29 mouse cellular contexts compared by ENCODE assay signal in genomic region chr8:65064071-65064470, GRCm38 (mm10). TPM values are rescaled to one million over a fixed set of nuclear protein-coding genes. Genes with fewer than 3 reads are reported as not detected.
A peak's percentile ranks its signal among the peaks of the same experiment; 100 is the strongest.
DNase-seq lines count a peak whose midpoint lies in the region; ATAC-seq and TF ChIP-seq lines count a peak whose summit lies in the region.
"Had no signal": no experiment of that assay in that cellular context is flagged by ENCODE, and none has a peak within 500 bp of the region (broad histone marks: within the 10 kb centered on the region; RNA-seq: fewer than 3 reads in every experiment).

No protein-coding gene starts in this region.

- WGBS in kidney, embryonic 14.5 days = 37% methylated on average over 2 of the region's 2 CpGs

- no peaks in the 10 kb centered on the region for H3K4me1 ChIP-seq in kidney, embryonic 14.5 days (ENCODE audit: control insufficient read depth, insufficient read depth, low read length)
- H3K4me1 ChIP-seq in ES-E14 (ENCODE audit: control insufficient read depth in 2 of 2, insufficient read depth in 2 of 2, low read length in 2 of 2, poor library complexity in 1 of 2) = peaks cover 7 to 23% of the 10 kb centered on the region in 2 experiments; a peak in 3 of 4 replicates
- H3K4me1 ChIP-seq: embryonic facial prominence, embryonic 13.5 days; embryonic facial prominence, embryonic 15.5 days had no signal

- H3K4me2 ChIP-seq in kidney, embryonic 14.5 days (replicated peaks; ENCODE audit: low read depth, low read length) = no peak overlapping the region
- H3K4me2 ChIP-seq: embryonic facial prominence, embryonic 13.5 days; embryonic facial prominence, embryonic 15.5 days; forebrain, embryonic 12.5 days had no signal

- DNase-seq in kidney, postnatal 14 days = no peak
- DNase-seq in ES-E14 (ENCODE audit: low read depth, low spot score) (peak; percentile 41), ZHBTc4 (ENCODE audit: low read depth, low spot score) (peak; percentile 78)
- DNase-seq in retina, postnatal 1 day = no peak
- no peak for DNase-seq in yolk sac, embryonic 10.5 days (ENCODE audit: low spot score)
- DNase-seq: adrenal gland, adult 2 months; adrenal gland, postnatal 10 days; adrenal gland, postnatal 25 days; cerebellum, adult 11 months; cerebellum, adult 18-20 months; cerebellum, adult 8-10 months; cerebellum, adult 9-11 months; cerebellum, postnatal 14 days; cerebellum, postnatal 36 days; embryo, embryonic 11 days had no signal

- peak; percentile 24; the same call in 1 of the 2 replicates for ATAC-seq in kidney, embryonic 14.5 days (ENCODE audit: low FRiP score, low TSS enrichment)
- ATAC-seq: forebrain, embryonic 14.5 days; forebrain, embryonic 16.5 days had no signal

- no peak overlapping the region for H3K4me3 ChIP-seq in kidney, embryonic 14.5 days (ENCODE audit: low read length)
- no peak overlapping the region for H3K4me3 ChIP-seq in ES-E14 (ENCODE audit: insufficient read depth in 1 of 2, low read depth in 1 of 2, low read length in 2 of 2, poor library complexity in 1 of 2, severe bottlenecking in 1 of 2)
- H3K4me3 ChIP-seq: embryonic facial prominence, embryonic 13.5 days; embryonic facial prominence, embryonic 15.5 days; erythroblast, embryonic 14.5 days; forebrain, embryonic 10.5 days; forebrain, embryonic 12.5 days had no signal

- H3K9ac ChIP-seq in kidney, embryonic 14.5 days (ENCODE audit: low read depth, low read length) = no peak overlapping the region
- no peak overlapping the region for H3K9ac ChIP-seq in ES-E14 (ENCODE audit: insufficient read depth, low read depth, low read length, poor library complexity, severe bottlenecking)
- H3K9ac ChIP-seq: embryonic facial prominence, embryonic 13.5 days; embryonic facial prominence, embryonic 15.5 days; forebrain, embryonic 12.5 days had no signal

- no peak overlapping the region for H3K27ac ChIP-seq in kidney, embryonic 14.5 days (ENCODE audit: low read depth, low read length)
- no peak overlapping the region for H3K27ac ChIP-seq in ES-E14 (ENCODE audit: insufficient read depth, low read depth, low read length, poor library complexity, severe bottlenecking)
- H3K27ac ChIP-seq: embryonic facial prominence, embryonic 13.5 days; embryonic facial prominence, embryonic 15.5 days; forebrain, embryonic 10.5 days; forebrain, embryonic 12.5 days had no signal

- in situ Hi-C loops in ES-E14 (cut with MboI; ENCODE audit: low sequenced_read_pairs in 2 of 2, unreplicated experiment in 2 of 2) = no loop called here

- no peaks in the 10 kb centered on the region for H3K36me3 ChIP-seq in kidney, embryonic 14.5 days (ENCODE audit: control insufficient read depth, insufficient read depth, low read length)
- no peaks in the 10 kb centered on the region for H3K36me3 ChIP-seq in ES-E14 (ENCODE audit: control insufficient read depth, insufficient read depth, low read length, poor library complexity, severe bottlenecking)
- H3K36me3 ChIP-seq: embryonic facial prominence, embryonic 13.5 days; embryonic facial prominence, embryonic 15.5 days; forebrain, embryonic 10.5 days; forebrain, embryonic 12.5 days had no signal

- H3K27me3 ChIP-seq in kidney, embryonic 14.5 days (ENCODE audit: control insufficient read depth, insufficient read depth, low read length) = no peaks in the 10 kb centered on the region
- H3K27me3 ChIP-seq: embryonic facial prominence, embryonic 13.5 days; embryonic facial prominence, embryonic 15.5 days; forebrain, embryonic 12.5 days had no signal

- H3K9me3 ChIP-seq in kidney, embryonic 14.5 days (ENCODE audit: control insufficient read depth, low read length) = no peaks in the 10 kb centered on the region
- no peaks in the 10 kb centered on the region for H3K9me3 ChIP-seq in ES-E14 (ENCODE audit: control insufficient read depth, insufficient read depth, low read depth, low read length)
- H3K9me3 ChIP-seq: embryonic facial prominence, embryonic 15.5 days; forebrain, embryonic 10.5 days; forebrain, embryonic 12.5 days had no signal

TF ChIP-seq in ES-E14, 5 proteins besides CTCF, POLR2A, EP300 and RAD21:
- TF ChIP-seq CHD2 (IDR thresholded peaks at IDR 0.05; ENCODE audit: low read depth, low read length) (0 out of 2 replicates have a peak, but pooled peaks have one; percentile 26), MAFK (IDR thresholded peaks at IDR 0.05; ENCODE audit: insufficient read depth, low read depth, low read length) (no peak), ZNF384 (IDR thresholded peaks at IDR 0.05; ENCODE audit: low read depth, low read length) (no peak)
TF ChIP-seq in ES-E14: peak in this region for 1.

RNA-seq across cellular contexts. Expression of gene Gm10663, which starts 10.8 kb away (rescaled TPM):
- not detected in 2 replicates for polyA plus RNA-seq in kidney, embryonic 14.5 days (2014; fragmentation: Nextera tagmentation; extraction: Ambion mirVana)
- not detected in 2 replicates for total RNA-seq in ES-E14 (2012; rRNA removed)
- total RNA-seq: adrenal gland, adult 2 months; adrenal gland, postnatal 10 days; adrenal gland, postnatal 25 days; adrenal gland, postnatal 4 days; common myeloid progenitor, adult 5-6 weeks; MEL had no signal
- polyA plus RNA-seq: adrenal gland, adult 2 months; brain, embryonic 14.5 days; C2C12; embryonic facial prominence, embryonic 11.5 days; embryonic facial prominence, embryonic 13.5 days; embryonic facial prominence, embryonic 15.5 days; erythroblast, embryonic 14.5 days; forebrain, embryonic 10.5 days; forebrain, embryonic 12.5 days; forebrain, embryonic 14.5 days; forebrain, embryonic 16.5 days had no signal

RNA-seq across cellular contexts. Expression of gene Apela, which starts 26.9 kb away (rescaled TPM):
- polyA plus RNA-seq in kidney, embryonic 14.5 days (2014; fragmentation: Nextera tagmentation; extraction: Ambion mirVana) = 11.3 and 13.5 TPM in 2 replicates
- 12.7 and 22.8 TPM in 2 replicates for total RNA-seq in ES-E14 (2012; rRNA removed)
- total RNA-seq: adrenal gland, adult 2 months; adrenal gland, postnatal 10 days; adrenal gland, postnatal 25 days; common myeloid progenitor, adult 5-6 weeks; MEL had no signal
- polyA plus RNA-seq: adrenal gland, adult 2 months; C2C12; erythroblast, embryonic 14.5 days had no signal

RNA-seq across cellular contexts. Expression of gene Trim60, which starts 45.7 kb away (rescaled TPM):
- not detected in 2 replicates for polyA plus RNA-seq in kidney, embryonic 14.5 days (2014; fragmentation: Nextera tagmentation; extraction: Ambion mirVana)
- not detected in 2 replicates for total RNA-seq in ES-E14 (2012; rRNA removed)
- total RNA-seq: adrenal gland, adult 2 months; adrenal gland, postnatal 10 days; adrenal gland, postnatal 25 days; adrenal gland, postnatal 4 days; common myeloid progenitor, adult 5-6 weeks; MEL had no signal
- polyA plus RNA-seq: adrenal gland, adult 2 months; brain, embryonic 14.5 days; C2C12; embryonic facial prominence, embryonic 11.5 days; embryonic facial prominence, embryonic 13.5 days; embryonic facial prominence, embryonic 15.5 days; forebrain, embryonic 10.5 days; forebrain, embryonic 12.5 days; forebrain, embryonic 14.5 days; forebrain, embryonic 16.5 days had no signal

RNA-seq across cellular contexts. Expression of gene Trim61, which starts 45.7 kb away (rescaled TPM):
- 0.13 and 0.24 TPM in 2 replicates for polyA plus RNA-seq in kidney, embryonic 14.5 days (2014; fragmentation: Nextera tagmentation; extraction: Ambion mirVana)
- total RNA-seq in ES-E14 (2012; rRNA removed) = 0.09 TPM in 1 of 2 replicates, not detected in the other
- total RNA-seq: adrenal gland, adult 2 months; adrenal gland, postnatal 10 days; adrenal gland, postnatal 25 days; adrenal gland, postnatal 4 days; common myeloid progenitor, adult 5-6 weeks; MEL had no signal
- polyA plus RNA-seq: adrenal gland, adult 2 months; brain, embryonic 14.5 days; C2C12; embryonic facial prominence, embryonic 11.5 days; erythroblast, embryonic 14.5 days; forebrain, embryonic 14.5 days; forebrain, embryonic 16.5 days had no signal

Comparison
In these comparisons a context has a peak if more than half of its experiments do, and no peak if none do; other contexts are left out.
1. DNase-seq: peak in ES-E14 (single experiment) and ZHBTc4 (single experiment); none in kidney, postnatal 14 days (single experiment), retina, postnatal 1 day (single experiment) and yolk sac, embryonic 10.5 days (single experiment).